Mouse (Mus musculus): ENCODE data around the gene Mocs2.

The Mocs2 gene

DNA sequence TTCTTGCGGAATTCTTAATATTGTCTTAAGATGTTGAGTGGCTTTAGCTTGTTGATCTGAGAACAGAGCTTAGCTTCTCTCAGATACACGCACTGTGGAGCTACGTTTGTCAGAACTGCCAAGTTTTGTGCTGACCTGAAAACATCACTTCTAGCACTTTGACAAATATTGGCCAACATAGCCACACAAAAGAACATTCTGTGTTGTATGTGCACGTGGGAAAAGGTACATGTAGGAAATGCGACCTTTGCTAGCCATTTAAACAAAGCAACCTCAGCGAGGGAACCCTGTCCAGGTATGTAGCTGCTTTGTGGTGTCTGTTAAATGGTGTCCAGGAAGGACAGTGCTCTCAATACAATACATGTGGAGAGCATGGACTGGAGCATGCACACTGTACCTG lies 36.0 kb downstream of the Mocs2 start:
- DNase-seq (ENCODE audit: low spot score in 2 of 2) = no peak

DNA sequence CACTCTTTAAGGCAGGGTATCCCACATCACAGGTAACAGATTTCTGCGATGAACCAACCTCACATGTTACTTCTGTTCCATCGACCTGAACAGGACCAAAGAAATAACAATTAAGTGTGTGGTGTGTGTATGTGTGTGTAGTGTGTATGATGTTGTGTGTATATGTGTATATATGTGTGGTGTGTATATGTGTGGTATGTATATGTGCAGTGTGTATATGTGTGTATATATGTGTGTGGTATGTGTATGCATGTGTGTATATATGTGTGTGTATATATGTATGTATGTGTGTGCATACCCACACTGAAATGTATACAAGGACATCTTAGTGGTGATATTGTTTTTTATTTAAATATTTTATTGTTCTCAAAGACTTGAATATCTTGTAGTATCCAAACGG lies 36.4 kb downstream of the Mocs2 start:
- DNase-seq (ENCODE audit: low spot score in 2 of 2) = no peak

DNA sequence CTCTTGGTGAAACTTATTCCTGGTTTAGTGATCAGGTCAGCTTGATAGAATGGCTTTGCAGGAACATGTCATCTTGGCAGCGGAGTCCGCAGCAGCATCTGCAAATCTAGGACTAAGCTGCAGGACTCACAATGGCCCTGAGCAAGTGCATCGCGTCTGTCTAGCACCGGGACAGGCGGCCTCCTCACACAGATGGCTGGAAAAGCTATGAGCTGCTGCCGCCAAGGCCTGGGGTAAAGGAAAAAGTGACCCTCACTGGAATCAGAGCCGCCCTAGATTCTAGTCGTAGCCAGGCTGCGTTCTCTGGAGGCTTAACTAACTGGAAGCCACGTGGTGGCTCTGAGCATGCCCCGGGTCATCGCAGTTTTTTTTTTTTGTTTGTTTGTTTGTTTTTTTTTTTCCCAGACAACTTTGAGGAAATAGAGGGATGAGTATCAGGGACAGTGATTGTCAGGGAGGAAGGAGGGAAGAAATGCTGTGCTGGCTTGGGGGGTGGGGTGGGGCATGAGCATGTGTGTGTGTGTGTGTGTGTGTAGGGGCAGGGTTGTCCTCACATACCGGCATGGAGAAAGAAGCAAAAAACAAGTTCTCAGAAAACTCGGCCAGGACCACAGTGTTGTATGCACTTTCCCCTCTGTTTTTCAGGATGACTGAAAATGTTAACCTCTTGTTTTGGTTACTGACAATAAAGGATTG lies 37.7 kb downstream of the Mocs2 start:
- no peak for DNase-seq (ENCODE audit: low spot score in 2 of 2)

DNA sequence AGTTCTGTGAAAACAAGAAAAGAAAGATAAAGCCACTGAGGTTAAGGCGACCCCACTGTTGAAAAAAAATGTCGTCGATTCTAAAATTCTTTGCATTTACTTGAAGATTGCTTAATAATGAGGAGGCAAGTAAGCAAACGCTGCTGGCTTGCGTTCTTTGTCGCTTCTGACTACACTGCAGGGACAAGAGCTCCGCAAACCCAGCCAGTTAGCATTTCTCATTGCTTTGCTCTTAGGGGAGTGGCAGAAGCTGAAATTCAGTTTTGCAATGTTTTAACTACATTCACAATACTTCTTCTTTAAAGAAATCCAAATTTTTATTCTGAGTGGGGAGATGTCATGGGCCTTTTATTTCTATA lies 38.2 kb downstream of the Mocs2 start:
- DNase-seq (ENCODE audit: low spot score in 2 of 2) = no peak

DNA sequence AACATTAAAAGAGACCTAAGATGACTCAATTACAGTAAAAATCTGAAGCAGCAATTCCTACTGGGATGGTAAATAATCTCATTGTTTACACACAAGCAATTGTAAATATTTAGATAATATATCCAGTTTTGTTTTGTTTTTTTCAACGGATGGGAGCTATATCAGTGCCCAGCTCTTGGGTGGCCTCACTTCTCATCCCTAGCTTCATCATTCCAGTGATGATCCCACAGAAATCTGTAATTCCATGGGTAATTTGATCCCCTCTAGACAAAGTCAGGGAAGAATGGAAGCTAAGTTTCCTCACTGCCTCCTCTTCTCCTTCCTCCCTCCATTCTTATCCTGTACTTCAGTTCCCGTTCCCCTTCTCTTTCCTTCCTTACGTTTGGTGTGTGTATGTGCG lies 39.5 kb downstream of the Mocs2 start:
- no peak for DNase-seq (ENCODE audit: low spot score in 2 of 2)

DNA sequence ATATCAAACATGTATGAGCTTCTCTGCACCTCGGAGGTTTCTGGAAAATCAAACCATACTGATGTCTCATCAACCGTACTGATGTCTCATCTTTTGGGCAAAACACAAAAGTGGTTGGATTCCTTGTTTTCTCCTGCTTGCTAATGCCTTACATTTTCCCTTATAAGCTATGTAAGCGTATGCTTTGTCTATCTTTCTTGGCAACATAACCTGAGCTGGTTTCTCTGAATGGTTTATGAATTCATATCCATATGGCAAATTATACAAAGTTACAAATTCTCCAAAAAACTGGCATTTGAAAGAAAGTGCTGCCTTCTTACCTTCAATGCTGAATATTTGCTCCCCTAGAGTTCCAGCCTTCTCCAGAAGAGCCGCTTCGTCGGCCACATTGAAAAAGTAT lies 56.7 kb downstream of the Mocs2 start:
- no peak for DNase-seq (ENCODE audit: low spot score in 2 of 2)

DNA sequence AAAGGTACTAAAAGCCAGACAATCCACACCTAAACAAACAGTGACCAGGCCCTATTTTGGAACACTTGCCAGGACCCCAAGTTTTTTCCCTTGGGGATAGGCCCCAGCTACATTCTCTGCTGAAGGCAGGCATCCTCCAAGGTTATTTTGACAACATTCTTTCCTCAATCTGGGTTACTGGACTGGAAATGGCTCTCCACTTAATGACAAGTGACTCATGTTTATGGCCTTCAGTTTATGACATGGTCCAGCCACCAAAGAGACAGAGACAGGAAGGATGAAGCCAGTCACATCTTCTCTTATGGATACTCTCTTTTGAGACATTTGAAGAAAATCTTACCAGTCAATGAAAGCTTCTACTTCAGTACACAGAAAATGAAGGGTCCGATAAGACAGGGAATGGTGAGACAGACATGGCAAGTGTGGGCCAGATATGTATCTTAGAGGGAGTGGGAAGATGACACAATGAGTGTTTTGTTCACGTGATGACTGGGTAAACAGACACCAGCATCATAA lies 58.0 kb downstream of the Mocs2 start:
- DNase-seq (ENCODE audit: low spot score in 2 of 2) = no peak

DNA sequence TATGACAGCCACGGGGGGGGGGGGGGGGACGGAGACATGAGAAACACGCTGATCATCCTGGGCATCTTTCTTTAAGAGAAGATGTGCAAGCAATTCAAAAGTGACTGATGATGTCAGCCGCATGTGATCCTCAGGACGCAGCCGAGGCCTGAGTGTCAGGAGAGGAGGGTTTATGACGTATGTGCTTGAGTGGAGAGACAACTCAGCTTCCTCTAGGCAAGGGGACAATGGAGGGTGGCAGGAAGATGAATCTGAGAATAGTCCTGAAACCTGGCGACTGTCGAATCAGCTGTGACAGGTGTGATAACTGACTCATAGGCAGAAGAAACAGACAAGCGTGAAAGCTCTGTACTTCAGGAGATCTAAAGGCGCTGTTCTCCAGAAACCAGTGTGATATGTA lies 60.6 kb downstream of the Mocs2 start:
- DNase-seq (ENCODE audit: low spot score in 2 of 2) = peak in 1 of 2 experiments; percentile 11

Data from natural killer cell, adult 2 months (primary cell).